Mouse (Mus musculus): ENCODE measurements around the gene Ddah2. TPM values are rescaled to one million over a fixed set of nuclear protein-coding genes. Genes with fewer than 3 reads are reported as not detected.
A peak's percentile ranks its signal among the peaks of the same experiment; 100 is the strongest.

The Ddah2 gene
- polyA plus RNA-seq, 2 experiments = 12.0 to 16.1 TPM

DNA sequence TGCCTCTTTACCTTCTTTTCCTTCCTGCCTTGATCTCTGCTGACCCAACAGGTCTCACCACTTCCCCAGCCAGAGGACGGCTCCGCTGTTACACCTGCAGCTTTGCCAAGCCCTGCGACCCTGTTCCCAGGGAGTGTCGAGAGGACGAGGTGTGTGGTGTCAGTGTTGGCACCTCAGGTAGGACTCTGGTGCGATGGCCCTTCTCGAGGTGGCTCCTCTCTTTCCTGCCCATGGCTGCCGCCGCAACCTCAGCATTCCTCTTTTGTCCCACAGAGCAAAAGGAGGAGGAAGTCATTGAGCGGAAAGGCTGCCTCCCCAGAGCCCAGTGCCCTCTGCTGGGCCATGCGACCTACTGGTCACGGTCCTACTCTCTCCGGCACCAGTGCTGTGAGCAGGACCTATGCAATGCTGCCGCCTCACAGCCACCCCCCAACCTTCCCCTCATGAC, 19.0 kb downstream of the Ddah2 start, which contains the start of gene Ly6g6d:
Gene Ly6g6d (minus strand): TSS at position 280 of the 448 bp plus-strand sequence.
- Histone ChIP-seq H3K9ac (replicated peaks) (no peak within 1 kb of the TSS), H3K4me1 (replicated peaks; ENCODE audit: control insufficient read depth in 2 of 2, insufficient read depth in 2 of 2, low read length in 1 of 2) (peaks cover 12 to 24% of the 10 kb centered on the region in 2 experiments), H3K9me3 (ENCODE audit: control insufficient read depth, low read length) (no peaks in the 10 kb centered on the region), H3K4me2 (ENCODE audit: low read depth) (no peak within 1 kb of the TSS), H3K27ac (no peak within 1 kb of the TSS), H3K4me3 (ENCODE audit: insufficient read depth in 1 of 2, low read depth in 2 of 2, low read length in 2 of 2) (no peak within 1 kb of the TSS), H3K36me3 (replicated peaks; ENCODE audit: control insufficient read depth, insufficient read depth, low read depth) (no peaks in the 10 kb centered on the region), H3K27me3 (ENCODE audit: control insufficient read depth, insufficient read depth, low read length) (no peaks in the 10 kb centered on the region)
- no peak for ATAC-seq (ENCODE audit: insufficient read depth)
- DNase-seq (ENCODE audit: low read depth in 3 of 3, low spot score in 3 of 3) = no peak
- 17% methylated on average over 14 of the region's 14 CpGs for WGBS (ENCODE audit: insufficient replicate concordance)
- peak; percentile 55 for TF ChIP-seq CTCF (IDR thresholded peaks at IDR 0.05; ENCODE audit: low read depth)
- no peak for TF ChIP-seq EP300 (IDR thresholded peaks at IDR 0.05; ENCODE audit: low read depth)

DNA sequence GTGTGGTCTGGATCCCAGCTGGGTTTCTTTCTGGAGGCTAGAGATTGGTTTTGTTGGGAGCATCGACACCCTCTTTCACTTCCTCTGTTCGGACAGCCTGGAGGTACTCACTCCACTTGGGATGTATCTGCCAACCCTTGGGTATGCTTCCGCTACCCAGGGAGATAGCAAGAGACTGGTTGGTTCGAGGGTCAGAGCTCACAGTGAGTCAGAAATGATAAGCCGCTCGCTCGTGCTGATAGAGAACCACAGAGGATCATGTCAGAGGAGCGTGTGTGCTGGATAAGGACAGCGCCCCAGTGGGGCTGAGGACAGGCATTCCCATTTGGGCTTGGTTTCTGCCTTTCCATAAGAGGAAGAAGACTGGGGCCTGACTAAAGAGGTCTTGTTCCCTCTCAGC, 20.9 kb downstream of the Ddah2 start:
- peak; percentile 75 to 78 (median 78) for DNase-seq (ENCODE audit: low read depth in 3 of 3, low spot score in 3 of 3)
- peak; percentile 77 for TF ChIP-seq EP300 (IDR thresholded peaks at IDR 0.05; ENCODE audit: low read depth)
- peak; percentile 70 for TF ChIP-seq CTCF (IDR thresholded peaks at IDR 0.05; ENCODE audit: low read depth)
- H3K4me3 ChIP-seq (ENCODE audit: insufficient read depth in 1 of 2, low read depth in 2 of 2, low read length in 2 of 2) = peak overlapping the region; percentile 36 to 41
- peak overlapping the region; percentile 45 for H3K9ac ChIP-seq (replicated peaks)
- H3K9me3 ChIP-seq (ENCODE audit: control insufficient read depth, low read length) = no peaks in the 10 kb centered on the region
- WGBS (ENCODE audit: insufficient replicate concordance) = 5% methylated on average over 9 of the region's 9 CpGs
- H3K4me2 ChIP-seq (ENCODE audit: low read depth) = peak overlapping the region; percentile 66
- no peaks in the 10 kb centered on the region for H3K27me3 ChIP-seq (ENCODE audit: control insufficient read depth, insufficient read depth, low read length)
- H3K27ac ChIP-seq = peak overlapping the region; percentile 69
- no peaks in the 10 kb centered on the region for H3K36me3 ChIP-seq (replicated peaks; ENCODE audit: control insufficient read depth, insufficient read depth, low read depth)
- ATAC-seq (ENCODE audit: insufficient read depth) = peak; percentile 97
- H3K4me1 ChIP-seq (replicated peaks; ENCODE audit: control insufficient read depth in 2 of 2, insufficient read depth in 2 of 2, low read length in 1 of 2) = peaks cover 12 to 24% of the 10 kb centered on the region in 2 experiments

DNA sequence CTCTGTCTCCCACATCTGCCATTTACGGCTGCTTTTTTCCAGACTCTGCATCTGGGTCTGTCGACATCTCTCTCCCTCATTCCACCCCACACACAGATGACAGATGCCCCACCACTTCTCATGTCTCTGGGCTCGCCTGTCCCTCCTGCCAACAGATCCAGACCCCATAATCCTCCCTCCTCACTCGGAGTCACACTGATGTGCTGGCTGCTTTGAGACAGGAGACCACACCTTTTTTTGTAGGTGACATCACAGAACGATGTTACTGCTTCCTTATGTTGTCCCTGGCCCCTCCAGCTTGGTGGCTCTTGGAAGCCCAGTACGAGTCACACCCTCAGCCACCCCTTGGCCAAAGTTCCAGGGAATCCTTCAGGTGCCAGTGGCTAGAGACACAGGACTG, 21.4 kb downstream of the Ddah2 start:
- Histone ChIP-seq H3K4me1 (replicated peaks; ENCODE audit: control insufficient read depth in 2 of 2, insufficient read depth in 2 of 2, low read length in 1 of 2) (peaks cover 12 to 27% of the 10 kb centered on the region in 2 experiments), H3K4me3 (ENCODE audit: insufficient read depth in 1 of 2, low read depth in 2 of 2, low read length in 2 of 2) (peak overlapping the region; percentile 36 to 41; a peak in 3 of 4 replicates), H3K27ac (peak overlapping the region; percentile 69), H3K27me3 (ENCODE audit: control insufficient read depth, insufficient read depth, low read length) (no peaks in the 10 kb centered on the region), H3K4me2 (ENCODE audit: low read depth) (peak overlapping the region; percentile 66), H3K9me3 (ENCODE audit: control insufficient read depth, low read length) (no peaks in the 10 kb centered on the region), H3K36me3 (replicated peaks; ENCODE audit: control insufficient read depth, insufficient read depth, low read depth) (no peaks in the 10 kb centered on the region), H3K9ac (replicated peaks) (peak overlapping the region; percentile 45)
- 16% methylated on average over 6 of the region's 6 CpGs for WGBS (ENCODE audit: insufficient replicate concordance)
- DNase-seq (ENCODE audit: low read depth in 3 of 3, low spot score in 3 of 3) (no peak), ATAC-seq (ENCODE audit: insufficient read depth) (peak; percentile 68)
- TF ChIP-seq EP300 (IDR thresholded peaks at IDR 0.05; ENCODE audit: low read depth) = no peak
- TF ChIP-seq CTCF (IDR thresholded peaks at IDR 0.05; ENCODE audit: low read depth) = no peak

DNA sequence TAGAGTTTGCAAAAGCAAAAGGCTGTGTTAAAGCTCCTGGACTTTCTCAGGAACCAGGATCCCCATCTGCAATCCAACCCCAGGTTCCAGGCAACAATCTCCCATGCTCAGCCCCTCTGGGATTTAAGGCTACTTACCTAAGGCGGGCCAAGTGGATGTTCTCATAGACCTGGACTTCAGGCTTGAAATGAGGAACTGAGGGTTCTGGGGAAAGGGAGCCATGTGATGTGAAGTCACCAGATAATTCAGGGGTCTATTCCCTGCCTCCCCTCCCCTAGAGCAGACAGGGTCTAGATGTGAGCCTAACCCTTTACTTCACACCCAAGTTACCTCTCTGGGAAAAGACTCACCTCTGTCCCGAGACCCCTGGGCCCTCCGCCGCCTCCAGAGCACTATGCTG, 21.9 kb downstream of the Ddah2 start:
- Histone ChIP-seq H3K4me2 (ENCODE audit: low read depth) (peak overlapping the region; percentile 66), H3K27me3 (ENCODE audit: control insufficient read depth, insufficient read depth, low read length) (no peaks in the 10 kb centered on the region), H3K36me3 (replicated peaks; ENCODE audit: control insufficient read depth, insufficient read depth, low read depth) (no peaks in the 10 kb centered on the region), H3K4me3 (ENCODE audit: insufficient read depth in 1 of 2, low read depth in 2 of 2, low read length in 2 of 2) (no peak overlapping the region), H3K4me1 (replicated peaks; ENCODE audit: control insufficient read depth in 2 of 2, insufficient read depth in 2 of 2, low read length in 1 of 2) (peaks cover 16 to 32% of the 10 kb centered on the region in 2 experiments), H3K27ac (no peak overlapping the region), H3K9me3 (ENCODE audit: control insufficient read depth, low read length) (no peaks in the 10 kb centered on the region), H3K9ac (replicated peaks) (no peak overlapping the region)
- ATAC-seq (ENCODE audit: insufficient read depth) (no peak), DNase-seq (ENCODE audit: low read depth in 3 of 3, low spot score in 3 of 3) (no peak)
- TF ChIP-seq CTCF (IDR thresholded peaks at IDR 0.05; ENCODE audit: low read depth) (no peak), EP300 (IDR thresholded peaks at IDR 0.05; ENCODE audit: low read depth) (no peak)
- 81% methylated on average over 4 of the region's 4 CpGs for WGBS (ENCODE audit: insufficient replicate concordance)

DNA sequence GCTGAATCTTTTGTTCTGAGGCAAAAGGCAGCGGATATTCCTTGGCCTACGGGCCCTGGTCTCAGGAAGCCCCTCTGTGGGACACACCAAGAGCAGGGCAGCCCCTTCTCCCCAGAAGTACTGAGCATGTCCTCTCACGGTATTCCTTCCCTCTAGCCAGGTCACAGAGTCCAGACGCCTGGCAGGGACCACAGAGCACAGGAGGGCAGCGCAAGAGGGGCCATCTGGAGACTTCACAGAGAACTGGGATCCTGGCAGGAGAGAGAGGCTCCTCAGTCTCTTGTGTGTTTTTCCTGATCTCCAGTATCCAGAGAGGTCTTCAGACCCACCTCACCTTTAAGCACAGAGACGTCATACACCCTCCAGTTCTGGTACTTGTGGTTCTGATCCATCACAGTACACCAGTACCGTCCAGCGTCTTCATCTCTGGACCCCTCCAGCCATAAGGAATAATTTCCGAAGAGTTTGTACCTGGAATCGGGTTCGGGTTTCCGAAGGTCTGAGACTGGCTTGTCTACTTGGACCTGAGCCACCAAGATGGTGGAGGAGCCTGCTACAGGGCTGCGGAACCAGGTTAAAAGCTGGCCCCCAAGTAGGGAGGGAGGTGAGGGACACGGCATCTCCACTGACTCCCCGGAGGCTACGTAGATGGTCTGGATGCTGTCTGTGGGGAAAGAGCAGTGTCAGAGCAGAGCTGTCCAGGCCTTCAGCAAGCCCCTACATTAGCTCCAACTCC, 24.2 kb downstream of the Ddah2 start:
- Histone ChIP-seq H3K27ac (no peak overlapping the region), H3K4me3 (ENCODE audit: insufficient read depth in 1 of 2, low read depth in 2 of 2, low read length in 2 of 2) (no peak overlapping the region)
- no peak for ATAC-seq (ENCODE audit: insufficient read depth)

More for the DNA sequence above, 24.2 kb downstream of the Ddah2 start:
- no peaks in the 10 kb centered on the region for H3K27me3 ChIP-seq (ENCODE audit: control insufficient read depth, insufficient read depth, low read length)
- no peak overlapping the region for H3K4me2 ChIP-seq (ENCODE audit: low read depth)
- peaks cover 16 to 32% of the 10 kb centered on the region in 2 experiments for H3K4me1 ChIP-seq (replicated peaks; ENCODE audit: control insufficient read depth in 2 of 2, insufficient read depth in 2 of 2, low read length in 1 of 2)
- H3K9me3 ChIP-seq (ENCODE audit: control insufficient read depth, low read length) = no peaks in the 10 kb centered on the region
- no peak for TF ChIP-seq EP300 (IDR thresholded peaks at IDR 0.05; ENCODE audit: low read depth)
- no peak for TF ChIP-seq CTCF (IDR thresholded peaks at IDR 0.05; ENCODE audit: low read depth)
- WGBS (ENCODE audit: insufficient replicate concordance) = 82% methylated on average over 16 of the region's 16 CpGs
- H3K36me3 ChIP-seq (replicated peaks; ENCODE audit: control insufficient read depth, insufficient read depth, low read depth) = no peaks in the 10 kb centered on the region
- H3K9ac ChIP-seq (replicated peaks) = no peak overlapping the region
- DNase-seq (ENCODE audit: low read depth in 3 of 3, low spot score in 3 of 3) = no peak

Measured in liver, embryonic 14.5 days (tissue).